Mouse (Mus musculus) midbrain, postnatal 0 days (tissue): ENCODE measurements around the gene Atic. TPM values are rescaled to one million over a fixed set of nuclear protein-coding genes. Genes with fewer than 3 reads are reported as not detected.

Source experiments
- ATAC-seq: fragments of 200-750 bp; cut with Nextera tagmentation; 2 replicates; pipeline ENCODE4 v1.8.0; 2017; ENCODE audit warnings: moderate number of reproducible peaks, mild to moderate bottlenecking, moderate TSS enrichment, moderate library complexity; ENCODE audit not compliant: low FRiP score
- DNase-seq: peaks from one replicate; pipeline ENCODE4 v3.0.0-alpha.2; 2015; ENCODE audit warnings: low spot score
- H3K27ac ChIP-seq: fragments of 300-500 bp; sonication (generic); 2 replicates; pipeline ENCODE4 v1.5.1; 2014; ENCODE audit warnings: low read depth, mild to moderate bottlenecking, low read length, mixed read lengths
- H3K27me3 ChIP-seq: fragments of 300-500 bp; sonication (generic); 2 replicates; pipeline ENCODE4 v1.6.1; 2014; ENCODE audit warnings: low read length, control low read depth, mixed read lengths; ENCODE audit not compliant: insufficient read depth
- H3K36me3 ChIP-seq: fragments of 300-500 bp; sonication (generic); 2 replicates; pipeline ENCODE4 v1.6.1; 2014; ENCODE audit warnings: low read length, control low read depth, mixed read lengths; ENCODE audit not compliant: insufficient read depth
- H3K4me1 ChIP-seq: fragments of 300-500 bp; sonication (generic); 2 replicates; pipeline ENCODE4 v1.6.1; 2014; ENCODE audit warnings: mild to moderate bottlenecking, control low read depth, antibody characterized with exemption, low read length, mixed read lengths; ENCODE audit not compliant: insufficient read depth
- H3K4me2 ChIP-seq: fragments of 300-500 bp; sonication (generic); 2 replicates; pipeline ENCODE4 v1.6.1; 2014; ENCODE audit warnings: low read depth, mild to moderate bottlenecking, low read length, mixed read lengths; ENCODE audit not compliant: poor library complexity, severe bottlenecking
- H3K4me3 ChIP-seq: fragments of 300-500 bp; sonication (generic); 2 replicates; pipeline ENCODE4 v1.5.1; 2014; ENCODE audit warnings: low read depth, mild to moderate bottlenecking, low read length, moderate library complexity
- H3K9ac ChIP-seq: fragments of 300-500 bp; sonication (generic); replicated peaks from 2 replicates; pipeline ENCODE4 v1.6.1; 2014; ENCODE audit warnings: mild to moderate bottlenecking, low read length, moderate library complexity, mixed read lengths; ENCODE audit not compliant: poor library complexity, severe bottlenecking
- H3K9me3 ChIP-seq: fragments of 300-500 bp; sonication (generic); 2 replicates; pipeline ENCODE4 v1.6.1; 2016; ENCODE audit warnings: low read length, control low read depth
- CTCF ChIP-seq: IDR thresholded peaks from 2 replicates; pipeline ENCODE4 v1.5.1; 2016; ENCODE audit warnings: antibody characterized with exemption, mild to moderate bottlenecking
- WGBS: fragments of 180-500 bp; shearing (Covaris S2); extraction: QIAGEN DNeasy Blood & Tissue Kit; methylation state at CpG from one replicate; pipeline ENCODE4 v1.1.7; 2014; 5-methylcytosine and 5-hydroxymethylcytosine counted together
- polyA plus RNA-seq: library from polyadenylated mRNA; unstranded; fragments of >200 nt; fragmentation: Nextera tagmentation; extraction: Ambion mirVana; gene quantifications from 2 replicates; pipeline ENCODE4 v1.2.1, GENCODE M21; 2015
- total RNA-seq: library from RNA; depleted of rRNA; stranded (reverse); fragments of >200 nt; gene quantifications from 2 replicates; pipeline ENCODE4 v1.2.3, GENCODE M21; 2014

The Atic gene
- total and polyA plus RNA-seq, 2 experiments from 2014 or later, result 26.5 to 44.7 TPM

GRCm38 (mm10) chr1:71583302-71583701, 26.4 kb downstream of the Atic start:
- no peaks in the 10 kb centered on the region for H3K9me3 ChIP-seq
- no peak overlapping the region for H3K9ac ChIP-seq
- ATAC-seq (no peak), DNase-seq (no peak)
- no peaks in the 10 kb centered on the region for H3K27me3 ChIP-seq
- TF ChIP-seq CTCF, result no peak
- WGBS, result 98% methylated on average over 8 of the region's 8 CpGs
- H3K4me2 ChIP-seq, result no peak overlapping the region
- no peaks in the 10 kb centered on the region for H3K4me1 ChIP-seq
- no peak overlapping the region for H3K4me3 ChIP-seq
- H3K36me3 ChIP-seq, result 0 out of 2 replicates have a peak, but pooled peaks cover 4% of the 10 kb centered on the region
- no peak overlapping the region for H3K27ac ChIP-seq

- H3K4me2 ChIP-seq, result no peak overlapping the region
- H3K36me3 ChIP-seq, result no peaks in the 10 kb centered on the region
- H3K4me1 ChIP-seq, result no peaks in the 10 kb centered on the region
- H3K9me3 ChIP-seq, result no peaks in the 10 kb centered on the region
- 91% methylated on average over 7 of the region's 7 CpGs for WGBS
- H3K9ac ChIP-seq, result no peak overlapping the region
- no peaks in the 10 kb centered on the region for H3K27me3 ChIP-seq
- TF ChIP-seq CTCF, result no peak
- DNase-seq, result no peak
- no peak overlapping the region for H3K4me3 ChIP-seq
- H3K27ac ChIP-seq, result no peak overlapping the region
- no peak for ATAC-seq
These were observed 26.9 kb downstream of the Atic start for GRCm38 (mm10) chr1:71583900-71584299.

- Histone ChIP-seq H3K36me3 (no peaks in the 10 kb centered on the region; the same call in 1 of the 2 replicates), H3K27me3 (no peaks in the 10 kb centered on the region), H3K9ac (no peak overlapping the region), H3K27ac (no peak overlapping the region), H3K4me1 (no peaks in the 10 kb centered on the region), H3K4me2 (no peak overlapping the region), H3K4me3 (no peak overlapping the region), H3K9me3 (no peaks in the 10 kb centered on the region; the same call in 1 of the 2 replicates)
- 95% methylated on average over 7 of the region's 7 CpGs for WGBS
- DNase-seq (no peak), ATAC-seq (no peak)
- TF ChIP-seq CTCF, result no peak
These were observed 29.7 kb downstream of the Atic start for GRCm38 (mm10) chr1:71586658-71587057.

- Histone ChIP-seq H3K4me3 (no peak overlapping the region), H3K9ac (no peak overlapping the region), H3K36me3 (no peaks in the 10 kb centered on the region; the same call in 1 of the 2 replicates), H3K27me3 (no peaks in the 10 kb centered on the region), H3K27ac (no peak overlapping the region), H3K4me1 (no peaks in the 10 kb centered on the region), H3K9me3 (no peaks in the 10 kb centered on the region; the same call in 1 of the 2 replicates), H3K4me2 (no peak overlapping the region)
- WGBS, result 98% methylated on average over 11 of the region's 11 CpGs
- no peak for DNase-seq
- no peak for ATAC-seq
- TF ChIP-seq CTCF, result no peak
These were observed 33.1 kb downstream of the Atic start for GRCm38 (mm10) chr1:71590038-71590437.

GRCm38 (mm10) chr1:71593184-71593583, 36.2 kb downstream of the Atic start:
- DNase-seq (no peak), ATAC-seq (no peak)
- TF ChIP-seq CTCF, result no peak
- Histone ChIP-seq H3K9me3 (no peaks in the 10 kb centered on the region; the same call in 1 of the 2 replicates), H3K4me2 (no peak overlapping the region), H3K27ac (no peak overlapping the region), H3K27me3 (no peaks in the 10 kb centered on the region), H3K9ac (no peak overlapping the region), H3K36me3 (peaks cover 4% of the 10 kb centered on the region), H3K4me1 (no peaks in the 10 kb centered on the region), H3K4me3 (no peak overlapping the region)
- WGBS, result 96% methylated on average over 9 of the region's 9 CpGs

- no peak overlapping the region for H3K4me2 ChIP-seq
- no peak overlapping the region for H3K9ac ChIP-seq
- DNase-seq (no peak), ATAC-seq (no peak)
- no peak overlapping the region for H3K4me3 ChIP-seq
- H3K4me1 ChIP-seq, result no peaks in the 10 kb centered on the region
- no peak for TF ChIP-seq CTCF
- no peaks in the 10 kb centered on the region for H3K27me3 ChIP-seq
- peaks cover 4% of the 10 kb centered on the region for H3K36me3 ChIP-seq
- 91% methylated on average over 2 of the region's 2 CpGs for WGBS
- H3K27ac ChIP-seq, result no peak overlapping the region
- no peaks in the 10 kb centered on the region; the same call in 1 of the 2 replicates for H3K9me3 ChIP-seq
These were observed 37.3 kb downstream of the Atic start for GRCm38 (mm10) chr1:71594268-71594667.
